Comparison of ENCODE assay signal across 10 mouse cellular contexts in the genomic region with DNA sequence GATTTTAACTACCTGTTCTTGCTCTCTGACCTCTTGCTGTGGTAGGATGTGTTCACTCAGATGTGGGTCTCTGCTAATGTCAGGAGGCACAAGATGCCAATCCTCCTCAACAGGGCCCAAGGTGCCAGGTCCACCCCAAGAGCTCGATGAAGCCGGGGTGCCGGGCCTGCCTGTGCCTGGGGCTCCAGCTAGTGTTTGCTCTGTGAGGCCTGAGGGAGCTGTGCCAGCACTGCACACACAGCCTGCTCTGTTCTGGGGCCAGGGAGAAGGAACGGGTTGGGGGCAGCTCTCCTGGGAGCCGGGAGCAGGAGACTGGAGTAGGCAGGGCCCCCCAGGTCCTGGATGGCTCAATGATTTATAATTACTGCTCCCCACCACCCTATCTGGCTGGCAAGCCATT. TPM values are rescaled to one million over a fixed set of nuclear protein-coding genes. Genes with fewer than 3 reads are reported as not detected.
DNase-seq lines count a peak whose midpoint lies in the region; ATAC-seq and TF ChIP-seq lines count a peak whose summit lies in the region.
"Had no signal": no experiment of that assay in that cellular context is flagged by ENCODE, and none has a peak within 500 bp of the region (broad histone marks: within the 10 kb centered on the region; RNA-seq: fewer than 3 reads in every experiment).

No protein-coding gene starts in this region.

- no peaks in the 10 kb centered on the region for H3K9me3 ChIP-seq in forebrain, postnatal 0 days (ENCODE audit: low read length)
- no peaks in the 10 kb centered on the region for H3K9me3 ChIP-seq in liver, embryonic 16.5 days (replicated peaks; ENCODE audit: control insufficient read depth, low read length)
- H3K9me3 ChIP-seq: megakaryocyte, embryonic 14.5 days had no signal

- 0 out of 2 replicates have a peak, but pooled peaks cover 3% of the 10 kb centered on the region for H3K27me3 ChIP-seq in forebrain, postnatal 0 days (ENCODE audit: insufficient read depth, low read length)
- peaks cover 64% of the 10 kb centered on the region for H3K27me3 ChIP-seq in liver, embryonic 16.5 days (ENCODE audit: control insufficient read depth, insufficient read depth, low read depth, low read length)

- H3K4me3 ChIP-seq in layer of hippocampus, adult 2 months = peak overlapping the region; percentile 74
- H3K4me3 ChIP-seq in forebrain, postnatal 0 days (ENCODE audit: low read depth, low read length) = no peak overlapping the region
- peak overlapping the region; percentile 52 for H3K4me3 ChIP-seq in liver, embryonic 16.5 days (ENCODE audit: low read depth, low read length)

- no peaks in the 10 kb centered on the region for H3K36me3 ChIP-seq in forebrain, postnatal 0 days (ENCODE audit: insufficient read depth)
- no peaks in the 10 kb centered on the region for H3K36me3 ChIP-seq in liver, embryonic 16.5 days (ENCODE audit: control insufficient read depth, insufficient read depth)

- no peak overlapping the region; the same call in 1 of the 2 replicates for H3K9ac ChIP-seq in forebrain, postnatal 0 days
- H3K9ac ChIP-seq in liver, embryonic 16.5 days (ENCODE audit: low read depth, low read length) = peak overlapping the region; percentile 21; the same call in 1 of the 2 replicates

- peaks cover 13% of the 10 kb centered on the region; the same call in 1 of the 2 replicates for H3K4me1 ChIP-seq in forebrain, postnatal 0 days (ENCODE audit: insufficient read depth)
- peaks cover 5% of the 10 kb centered on the region for H3K4me1 ChIP-seq in liver, embryonic 16.5 days (ENCODE audit: control insufficient read depth, low read depth, low read length)

- peak; percentile 52 for ATAC-seq in forebrain, postnatal 0 days
- ATAC-seq in liver, embryonic 16.5 days (ENCODE audit: low read depth) = 0 out of 2 replicates have a peak, but pooled peaks have one; percentile 14

- peak; percentile 43 for DNase-seq in adrenal gland, postnatal 10 days
- no peak for DNase-seq in adrenal gland, adult 8-10 months
- DNase-seq in layer of hippocampus, adult 2 months (ENCODE audit: low spot score in 2 of 2) = peak; percentile 47 to 71
- DNase-seq in layer of hippocampus, adult 9-10 months (ENCODE audit: low spot score) = no peak
- DNase-seq in forebrain, postnatal 0 days = peak; percentile 30
- no peak for DNase-seq in urinary bladder, adult 18-20 months (ENCODE audit: low spot score in 2 of 2)
- no peak for DNase-seq in spleen, postnatal 10 days (ENCODE audit: low spot score in 2 of 2)

- TF ChIP-seq CTCF in layer of hippocampus, adult 2 months (conservative IDR thresholded peaks at IDR 0.05) = no peak
- TF ChIP-seq CTCF in forebrain, postnatal 0 days (IDR thresholded peaks at IDR 0.05; ENCODE audit: low read depth) = no peak

- H3K4me2 ChIP-seq in forebrain, postnatal 0 days (ENCODE audit: low read depth) = peak overlapping the region; percentile 99
- peak overlapping the region; percentile 43 for H3K4me2 ChIP-seq in liver, embryonic 16.5 days (ENCODE audit: low read depth, low read length)

- H3K27ac ChIP-seq in layer of hippocampus, adult 2 months = peak overlapping the region; percentile 89
- H3K27ac ChIP-seq in forebrain, postnatal 0 days (ENCODE audit: low read depth, low read length) = no peak overlapping the region
- H3K27ac ChIP-seq in liver, embryonic 16.5 days (ENCODE audit: low read length) = peak overlapping the region; percentile 5; the same call in 1 of the 2 replicates

- 41% methylated on average over 5 of the region's 5 CpGs for WGBS in forebrain, postnatal 0 days
- WGBS in liver, embryonic 16.5 days (ENCODE audit: insufficient replicate concordance) = 58% methylated on average over 5 of the region's 5 CpGs

RNA-seq across cellular contexts. Expression of gene Pacsin3, which starts 2.3 kb away (rescaled TPM):
- total RNA-seq in adrenal gland, postnatal 10 days (2021) = 10 to 100 TPM; 53.9 to 80.0 TPM
- 100 to 1,000 TPM in 2 of 4 experiments, 10 to 100 TPM in 2; 68.6 to 220 (median 125) TPM for total RNA-seq in adrenal gland, adult 8-10 months (2022)
- 10 to 100 TPM; 25.6 to 27.6 TPM for total RNA-seq in layer of hippocampus, adult 2 months (2021)
- total RNA-seq in forebrain, postnatal 0 days (2014; rRNA removed) = 20.5 and 21.6 TPM in 2 replicates
- 18.6 and 22.8 TPM in 2 replicates for polyA plus RNA-seq in forebrain, postnatal 0 days (2015; fragmentation: Nextera tagmentation; extraction: Ambion mirVana)
- polyA plus RNA-seq in liver, embryonic 16.5 days (2015; fragmentation: Nextera tagmentation; extraction: Ambion mirVana) = 18.2 and 19.9 TPM in 2 replicates
- total RNA-seq: common myeloid progenitor, adult 5-6 weeks had no signal

RNA-seq across cellular contexts. Expression of gene Arfgap2, which starts 6.7 kb away (rescaled TPM):
- total RNA-seq in adrenal gland, postnatal 10 days (2021) = 10 to 100 TPM; 80.3 to 90.2 TPM
- 100 to 1,000 TPM in 3 of 4 experiments, 10 to 100 TPM in 1; 99.8 to 126 (median 112) TPM for total RNA-seq in adrenal gland, adult 8-10 months (2022)
- 10 to 100 TPM; 75.6 to 81.3 TPM for total RNA-seq in layer of hippocampus, adult 2 months (2021)
- 44.0 and 59.9 TPM in 2 replicates for total RNA-seq in forebrain, postnatal 0 days (2014; rRNA removed)
- 49.0 and 52.8 TPM in 2 replicates for polyA plus RNA-seq in forebrain, postnatal 0 days (2015; fragmentation: Nextera tagmentation; extraction: Ambion mirVana)
- polyA plus RNA-seq in liver, embryonic 16.5 days (2015; fragmentation: Nextera tagmentation; extraction: Ambion mirVana) = 64.8 and 65.8 TPM in 2 replicates

RNA-seq across cellular contexts. Expression of gene Ddb2, which starts 21.3 kb away (rescaled TPM):
- total RNA-seq in adrenal gland, postnatal 10 days (2021) = 10 to 100 TPM in 1 of 2 experiments, 1 to 10 TPM in 1; 9.2 to 16.3 TPM
- 10 to 100 TPM in 3 of 4 experiments, 1 to 10 TPM in 1; 8.4 to 22.9 (median 17.1) TPM for total RNA-seq in adrenal gland, adult 8-10 months (2022)
- total RNA-seq in layer of hippocampus, adult 2 months (2021) = 10 to 100 TPM; 12.9 to 13.1 TPM
- total RNA-seq in forebrain, postnatal 0 days (2014; rRNA removed) = 11.2 and 12.9 TPM in 2 replicates
- polyA plus RNA-seq in forebrain, postnatal 0 days (2015; fragmentation: Nextera tagmentation; extraction: Ambion mirVana) = 10.0 and 10.2 TPM in 2 replicates
- 5.9 and 6.2 TPM in 2 replicates for polyA plus RNA-seq in liver, embryonic 16.5 days (2015; fragmentation: Nextera tagmentation; extraction: Ambion mirVana)

RNA-seq across cellular contexts. Expression of gene Acp2, which starts 55.4 kb away (rescaled TPM):
- 10 to 100 TPM; 30.0 to 37.0 TPM for total RNA-seq in adrenal gland, postnatal 10 days (2021)
- 10 to 100 TPM; 44.7 to 74.7 (median 57.5) TPM for total RNA-seq in adrenal gland, adult 8-10 months (2022)
- 10 to 100 TPM; 50.5 to 57.5 TPM for total RNA-seq in layer of hippocampus, adult 2 months (2021)
- 32.9 and 39.4 TPM in 2 replicates for total RNA-seq in forebrain, postnatal 0 days (2014; rRNA removed)
- polyA plus RNA-seq in forebrain, postnatal 0 days (2015; fragmentation: Nextera tagmentation; extraction: Ambion mirVana) = 24.4 and 32.2 TPM in 2 replicates
- polyA plus RNA-seq in liver, embryonic 16.5 days (2015; fragmentation: Nextera tagmentation; extraction: Ambion mirVana) = 10.6 and 11.3 TPM in 2 replicates

RNA-seq across cellular contexts. Expression of gene Nr1h3, which starts 55.4 kb away (rescaled TPM):
- 10 to 100 TPM; 33.6 to 39.7 TPM for total RNA-seq in adrenal gland, postnatal 10 days (2021)
- 10 to 100 TPM; 21.1 to 32.1 (median 25.4) TPM for total RNA-seq in adrenal gland, adult 8-10 months (2022)
- total RNA-seq in layer of hippocampus, adult 2 months (2021) = 1 to 10 TPM; 4.5 to 5.9 TPM
- total RNA-seq in forebrain, postnatal 0 days (2014; rRNA removed) = 1.5 and 3.4 TPM in 2 replicates
- polyA plus RNA-seq in forebrain, postnatal 0 days (2015; fragmentation: Nextera tagmentation; extraction: Ambion mirVana) = 1.6 and 1.8 TPM in 2 replicates
- polyA plus RNA-seq in liver, embryonic 16.5 days (2015; fragmentation: Nextera tagmentation; extraction: Ambion mirVana) = 18.8 and 20.8 TPM in 2 replicates

Comparison
In these comparisons a context has a peak if more than half of its experiments do, and no peak if none do; other contexts are left out.
1. DNase-seq: peak in adrenal gland, postnatal 10 days (single experiment), layer of hippocampus, adult 2 months (2 of 2) and forebrain, postnatal 0 days (single experiment); none in adrenal gland, adult 8-10 months (single experiment), layer of hippocampus, adult 9-10 months (single experiment), urinary bladder, adult 18-20 months (0 of 2) and spleen, postnatal 10 days (0 of 2).